Mouse (Mus musculus) kidney, postnatal 14 days (tissue): Measurements from ENCODE around the gene Rhoc.

Experiments
- DNase-seq: peaks from one replicate; pipeline ENCODE4 v3.0.0; 2022; ENCODE audit warnings: mixed read lengths

The Rhoc gene

GRCm38 (mm10) chr3:104817481-104817990 is 29.4 kb downstream of the Rhoc start:
- DNase-seq: peak; percentile 77

DNA sequence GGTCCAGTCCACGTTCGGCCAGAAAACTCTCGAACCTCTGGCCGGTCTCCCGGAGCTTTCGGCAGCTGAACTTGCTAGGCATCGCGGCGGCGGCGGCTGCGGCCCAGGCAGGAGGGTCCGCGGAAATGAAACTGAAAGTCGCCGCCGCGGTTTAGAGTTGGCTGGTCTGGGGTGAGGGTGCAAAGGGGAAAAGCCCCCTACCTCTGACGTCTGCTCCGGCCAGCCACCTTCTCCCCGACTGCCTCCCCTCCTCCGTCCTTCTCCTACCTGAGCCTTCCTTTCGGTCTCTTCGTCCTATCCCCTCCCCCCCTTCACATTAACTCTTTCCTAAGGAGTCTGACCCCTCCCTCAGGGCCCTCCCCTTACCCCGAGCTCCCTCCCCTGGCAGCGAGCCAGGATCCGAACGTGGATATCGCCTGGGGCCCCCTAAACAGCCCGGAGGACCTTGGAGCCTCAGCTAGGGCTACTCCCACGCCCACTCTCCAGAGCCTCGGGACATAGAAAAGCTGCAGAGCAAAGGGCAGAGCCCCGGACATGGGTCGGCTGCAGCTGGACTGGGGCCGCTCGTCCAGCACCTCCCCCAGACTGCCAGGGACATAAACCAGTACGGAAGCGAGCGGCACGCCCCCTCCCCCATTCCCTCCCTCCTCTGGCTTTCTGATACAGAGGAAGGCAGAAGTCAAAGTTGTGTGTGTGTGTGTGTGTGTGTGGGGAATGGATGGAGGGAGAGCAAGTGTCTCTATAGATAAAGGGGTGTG is 30.0 kb downstream of the Rhoc start, which contains the start of gene Mov10:
Gene Mov10, minus strand, starts transcription at position 573 of the 758 bp plus-strand sequence.
- peak; percentile 93 for DNase-seq

- DNase-seq: no peak
Measured at GRCm38 (mm10) chr3:104818749-104819134, 30.6 kb downstream of the Rhoc start.

DNA sequence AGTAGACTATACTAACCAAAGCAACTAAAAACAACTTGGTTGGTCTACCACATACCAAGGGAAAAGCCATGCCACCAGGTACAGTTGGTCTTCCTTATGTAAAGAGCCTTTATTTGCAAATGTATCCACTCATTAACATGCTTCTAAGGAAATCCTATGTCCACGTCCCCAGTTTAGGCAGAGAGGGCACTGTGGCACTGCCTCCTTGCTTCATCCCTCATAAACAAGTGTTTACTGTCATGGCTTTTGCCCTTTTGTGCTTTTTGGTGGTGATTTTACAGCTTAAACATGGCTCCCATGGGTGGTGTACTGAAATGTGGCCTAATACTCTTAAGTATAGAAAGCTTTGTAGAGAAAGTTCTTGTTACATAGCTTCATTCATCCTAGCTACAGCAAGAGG is 32.3 kb downstream of the Rhoc start:
- DNase-seq: no peak

DNA sequence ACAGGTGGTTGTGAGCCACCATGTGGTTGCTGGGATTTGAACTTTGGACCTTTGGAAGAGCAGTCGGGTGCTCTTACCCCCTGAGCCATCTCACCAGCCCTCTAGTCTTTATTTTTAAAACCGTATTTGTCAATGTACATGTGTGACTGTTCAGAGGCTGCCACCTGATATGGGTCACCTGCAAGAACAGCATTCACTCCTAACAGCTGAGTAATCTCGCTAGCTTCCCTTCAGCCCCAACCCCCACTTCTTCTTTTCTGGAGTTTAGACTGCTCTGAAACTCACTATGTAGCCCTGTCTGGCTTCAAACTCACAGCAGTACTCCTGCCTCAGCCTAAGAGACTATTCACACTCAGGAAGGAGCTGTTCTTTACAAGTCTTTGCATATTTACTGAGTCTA is 34.2 kb downstream of the Rhoc start:
- DNase-seq: no peak

- DNase-seq: no peak
Measured at GRCm38 (mm10) chr3:104835797-104836196, 47.6 kb downstream of the Rhoc start.

DNA sequence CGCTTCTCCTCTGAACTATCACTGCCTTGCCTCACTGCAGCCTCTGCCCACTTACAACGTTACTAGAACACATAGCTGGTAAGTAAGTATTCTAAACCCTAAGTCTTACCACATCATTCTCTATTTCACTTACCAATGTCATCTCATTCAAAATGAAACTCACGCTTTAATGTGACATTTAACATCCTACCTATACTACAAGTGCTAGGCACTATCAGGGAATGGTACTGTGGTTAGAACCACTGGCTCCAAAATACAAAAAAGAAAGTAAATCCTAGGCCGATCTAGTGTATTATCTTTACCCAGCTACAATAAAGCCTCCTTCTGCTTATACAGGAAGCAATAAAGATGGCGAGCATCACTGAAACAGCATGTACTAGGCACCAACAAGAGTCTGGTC is 52.9 kb downstream of the Rhoc start:
- no peak for DNase-seq
